26 mouse cellular contexts compared by ENCODE assay signal in genomic region chr5:72653068-72653674, GRCm38 (mm10). TPM values are rescaled to one million over a fixed set of nuclear protein-coding genes. Genes with fewer than 3 reads are reported as not detected.
A peak's percentile ranks its signal among the peaks of the same experiment; 100 is the strongest.
DNase-seq lines count a peak whose midpoint lies in the region; ATAC-seq and TF ChIP-seq lines count a peak whose summit lies in the region.
"Had no signal": no experiment of that assay in that cellular context is flagged by ENCODE, and none has a peak within 500 bp of the region (broad histone marks: within the 10 kb centered on the region; RNA-seq: fewer than 3 reads in every experiment).

No protein-coding gene starts in this region.

- no peaks in the 10 kb centered on the region for H3K36me3 ChIP-seq in hindbrain, embryonic 10.5 days
- no peaks in the 10 kb centered on the region for H3K36me3 ChIP-seq in hindbrain, embryonic 13.5 days
- H3K36me3 ChIP-seq in forebrain, embryonic 14.5 days (ENCODE audit: control insufficient read depth, insufficient read depth, low read length): no peaks in the 10 kb centered on the region
- H3K36me3 ChIP-seq: embryonic facial prominence, embryonic 12.5 days; midbrain, embryonic 10.5 days had no signal

- no peak for TF ChIP-seq CTCF in brain, embryonic 14.5 days (IDR thresholded peaks at IDR 0.05; ENCODE audit: borderline replicate concordance, extremely low read depth, insufficient read depth, insufficient read length)

- H3K27me3 ChIP-seq in hindbrain, embryonic 10.5 days (ENCODE audit: insufficient read depth, poor library complexity, severe bottlenecking): peaks cover 32% of the 10 kb centered on the region
- H3K27me3 ChIP-seq in hindbrain, embryonic 13.5 days: peaks cover 21% of the 10 kb centered on the region
- peaks cover 6% of the 10 kb centered on the region; the same call in 1 of the 2 replicates for H3K27me3 ChIP-seq in forebrain, embryonic 14.5 days (replicated peaks; ENCODE audit: control insufficient read depth, insufficient read depth, low read length)

- no peak overlapping the region for H3K27ac ChIP-seq in hindbrain, embryonic 10.5 days
- H3K27ac ChIP-seq in hindbrain, embryonic 13.5 days: no peak overlapping the region
- H3K27ac ChIP-seq in forebrain, embryonic 14.5 days (ENCODE audit: low read depth, low read length): no peak overlapping the region
- H3K27ac ChIP-seq: embryonic facial prominence, embryonic 12.5 days; hindbrain, embryonic 14.5 days; midbrain, embryonic 10.5 days had no signal

- WGBS in hindbrain, embryonic 10.5 days: 71% methylated on average over 10 of the region's 10 CpGs
- WGBS in hindbrain, embryonic 13.5 days: 71% methylated on average over 10 of the region's 10 CpGs
- WGBS in forebrain, embryonic 14.5 days: 59% methylated on average over 10 of the region's 10 CpGs

- TF ChIP-seq POLR2A in brain, embryonic 14.5 days (IDR thresholded peaks at IDR 0.05; ENCODE audit: borderline replicate concordance, extremely low read depth, insufficient read depth, insufficient read length, poor library complexity, severe bottlenecking): no peak

- H3K4me3 ChIP-seq in hindbrain, embryonic 10.5 days: no peak overlapping the region
- no peak overlapping the region for H3K4me3 ChIP-seq in hindbrain, embryonic 13.5 days
- H3K4me3 ChIP-seq in forebrain, embryonic 14.5 days (ENCODE audit: low read depth, low read length): no peak overlapping the region
- H3K4me3 ChIP-seq: embryonic facial prominence, embryonic 12.5 days; midbrain, embryonic 10.5 days had no signal

- peak; percentile 7 for DNase-seq in hindbrain, embryonic 10.5 days (ENCODE audit: low spot score)
- peak; percentile 70 for DNase-seq in brain, embryonic 14.5 days (ENCODE audit: low read depth)
- DNase-seq in forebrain, embryonic 14.5 days (ENCODE audit: low spot score): peak; percentile 48
- DNase-seq in mesoderm, embryonic 11.5 days (ENCODE audit: low read depth, low spot score): peak; percentile 49
- no peak for DNase-seq in layer of hippocampus, adult 18-20 months (ENCODE audit: low spot score in 2 of 2)
- DNase-seq in right cerebral cortex, postnatal 4 days: no peak
- DNase-seq: adrenal gland, postnatal 10 days; B cell, adult 2 months; cerebellum, adult 11-12 months; cerebellum, postnatal 25 days; heart, adult 18-20 months; kidney, postnatal 14 days; layer of hippocampus, adult 9-11 months; lung, adult 2 months; lung, postnatal 36 days; thymus, adult 2 months had no signal

- ATAC-seq in hindbrain, embryonic 13.5 days (ENCODE audit: low FRiP score): no peak
- ATAC-seq in forebrain, embryonic 14.5 days: peak; percentile 75; the same call in 1 of the 2 replicates
- ATAC-seq: intestine, postnatal 0 days had no signal

- H3K9me3 ChIP-seq in hindbrain, embryonic 10.5 days: no peaks in the 10 kb centered on the region
- no peaks in the 10 kb centered on the region for H3K9me3 ChIP-seq in hindbrain, embryonic 13.5 days
- no peaks in the 10 kb centered on the region for H3K9me3 ChIP-seq in forebrain, embryonic 14.5 days (replicated peaks; ENCODE audit: control insufficient read depth, low read length)
- H3K9me3 ChIP-seq: embryonic facial prominence, embryonic 12.5 days; midbrain, embryonic 10.5 days had no signal

- no peak overlapping the region for H3K4me2 ChIP-seq in hindbrain, embryonic 13.5 days
- no peak overlapping the region for H3K4me2 ChIP-seq in forebrain, embryonic 14.5 days (ENCODE audit: low read length)
- H3K4me2 ChIP-seq: embryonic facial prominence, embryonic 12.5 days; hindbrain, embryonic 14.5 days had no signal

- no peak overlapping the region for H3K9ac ChIP-seq in hindbrain, embryonic 13.5 days
- H3K9ac ChIP-seq in forebrain, embryonic 14.5 days (ENCODE audit: low read length): no peak overlapping the region
- H3K9ac ChIP-seq: embryonic facial prominence, embryonic 12.5 days; hindbrain, embryonic 14.5 days had no signal

- peaks cover 3% of the 10 kb centered on the region for H3K4me1 ChIP-seq in hindbrain, embryonic 10.5 days (replicated peaks)
- peaks cover 2% of the 10 kb centered on the region for H3K4me1 ChIP-seq in hindbrain, embryonic 13.5 days (replicated peaks)
- no peaks in the 10 kb centered on the region for H3K4me1 ChIP-seq in forebrain, embryonic 14.5 days (ENCODE audit: control insufficient read depth, insufficient read depth, low read length)
- H3K4me1 ChIP-seq: embryonic facial prominence, embryonic 12.5 days had no signal

RNA-seq across cellular contexts. Expression of gene Nipal1, which starts 5.6 kb away (rescaled TPM):
- polyA plus RNA-seq in hindbrain, embryonic 10.5 days (2016; fragmentation: Nextera tagmentation; extraction: Ambion mirVana): 0.44 TPM in 1 of 2 replicates, not detected in the other
- 0.48 and 0.58 TPM in 2 replicates for polyA plus RNA-seq in hindbrain, embryonic 13.5 days (2015; fragmentation: Nextera tagmentation; extraction: Ambion mirVana)
- polyA plus RNA-seq in brain, embryonic 14.5 days (2012; rRNA removed): 0.52 and 0.54 TPM in 2 replicates
- 0.32 and 0.68 TPM in 2 replicates for polyA plus RNA-seq in forebrain, embryonic 14.5 days (2014; fragmentation: Nextera tagmentation; extraction: Ambion mirVana)
- total RNA-seq in layer of hippocampus, adult 18-20 months (2021): not detected
- total RNA-seq: heart, adult 18-20 months; left cerebral cortex, postnatal 14 days had no signal

RNA-seq across cellular contexts. Expression of gene Cnga1, which starts 9.1 kb away (rescaled TPM):
- polyA plus RNA-seq in hindbrain, embryonic 10.5 days (2016; fragmentation: Nextera tagmentation; extraction: Ambion mirVana): not detected in 2 replicates
- not detected in 2 replicates for polyA plus RNA-seq in hindbrain, embryonic 13.5 days (2015; fragmentation: Nextera tagmentation; extraction: Ambion mirVana)
- not detected in 2 replicates for polyA plus RNA-seq in brain, embryonic 14.5 days (2012; rRNA removed)
- not detected in 2 replicates for polyA plus RNA-seq in forebrain, embryonic 14.5 days (2014; fragmentation: Nextera tagmentation; extraction: Ambion mirVana)
- not detected for total RNA-seq in layer of hippocampus, adult 18-20 months (2021)
- total RNA-seq: gastrocnemius, adult 18-20 months; left cerebral cortex, postnatal 14 days had no signal
- polyA plus RNA-seq: embryonic facial prominence, embryonic 12.5 days; heart, embryonic 16.5 days; hindbrain, embryonic 14.5 days; intestine, postnatal 0 days; midbrain, embryonic 10.5 days; neural tube, embryonic 14.5 days; urinary bladder, adult 2 months had no signal

Comparison
In these comparisons a context has a peak if more than half of its experiments do, and no peak if none do; other contexts are left out.
1. DNase-seq: peak in hindbrain, embryonic 10.5 days (single experiment), brain, embryonic 14.5 days (single experiment), forebrain, embryonic 14.5 days (single experiment) and mesoderm, embryonic 11.5 days (single experiment); none in layer of hippocampus, adult 18-20 months (0 of 2) and right cerebral cortex, postnatal 4 days (single experiment).